Mouse (Mus musculus) heart, postnatal 0 days (tissue): Measurements from ENCODE around the gene Per1.

Source experiments
- CTCF ChIP-seq: IDR thresholded peaks from 2 replicates; pipeline ENCODE4 v1.5.1; 2016; ENCODE audit warnings: antibody characterized with exemption, control low read depth, low read depth
- EP300 ChIP-seq: IDR thresholded peaks from 2 replicates; pipeline ENCODE4 v1.6.1; 2016; ENCODE audit warnings: antibody characterized with exemption, low read depth

DNA sequence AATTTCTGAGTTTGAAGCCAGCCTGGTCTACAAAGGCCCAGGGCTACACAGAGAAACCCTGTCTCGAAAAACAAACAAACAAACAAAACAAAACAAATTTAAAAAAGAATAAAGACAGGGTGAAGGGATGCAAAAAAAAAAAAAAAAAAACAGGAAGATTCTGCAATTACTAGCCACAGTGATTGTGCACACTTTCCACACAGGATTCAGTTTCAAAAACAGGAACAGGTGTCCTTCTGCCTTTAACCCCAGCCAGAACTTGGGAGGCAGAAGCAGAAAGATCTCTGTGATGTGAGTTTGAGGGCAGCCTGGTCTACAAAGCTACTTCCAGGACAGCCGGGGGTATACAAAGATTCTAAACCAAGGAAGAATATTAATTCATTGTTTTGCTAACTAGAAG is 36.8 kb upstream of the Per1 start:
- TF ChIP-seq EP300 = no peak
- no peak for TF ChIP-seq CTCF
